11 mouse cellular contexts compared by ENCODE assay signal in the genomic region with DNA sequence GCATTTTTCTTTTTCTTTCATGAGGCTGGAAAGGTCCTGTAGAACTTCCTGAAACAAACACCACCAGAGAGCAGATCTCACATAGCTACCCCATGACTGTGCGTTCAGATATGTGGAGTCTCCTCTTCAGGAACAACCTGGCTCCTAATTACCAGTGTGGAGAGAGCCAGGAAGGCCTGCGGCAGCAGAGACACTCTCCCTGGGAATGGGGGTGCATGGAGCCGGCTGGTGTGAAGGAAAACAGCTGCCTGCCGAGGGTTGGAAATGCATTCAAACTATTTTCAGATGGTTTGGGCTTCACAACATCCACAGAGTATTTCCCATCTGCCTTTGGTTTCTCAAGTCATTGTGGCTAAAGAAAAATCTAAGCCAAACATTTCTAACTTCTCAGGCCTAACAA. TPM values are rescaled to one million over a fixed set of nuclear protein-coding genes. Genes with fewer than 3 reads are reported as not detected.
DNase-seq lines count a peak whose midpoint lies in the region; ATAC-seq and TF ChIP-seq lines count a peak whose summit lies in the region.
"Had no signal": no experiment of that assay in that cellular context is flagged by ENCODE, and none has a peak within 500 bp of the region (broad histone marks: within the 10 kb centered on the region; RNA-seq: fewer than 3 reads in every experiment).

No protein-coding gene starts in this region.

- WGBS in intestine, embryonic 15.5 days, result 40% methylated on average over 4 of the region's 4 CpGs
- WGBS in stomach, postnatal 0 days, result 33% methylated on average over 4 of the region's 4 CpGs
- 69% methylated on average over 4 of the region's 4 CpGs for WGBS in cerebellum, adult 2 months

- intact Hi-C loops in gastrocnemius, adult 2 months (cut with DNase I), result no loop called here

- no peaks in the 10 kb centered on the region for H3K4me1 ChIP-seq in intestine, embryonic 15.5 days (replicated peaks)
- H3K4me1 ChIP-seq in stomach, postnatal 0 days (replicated peaks; ENCODE audit: control insufficient read depth, insufficient read depth), result 0 out of 2 replicates have a peak, but pooled peaks cover 3% of the 10 kb centered on the region
- no peaks in the 10 kb centered on the region for H3K4me1 ChIP-seq in cerebellum, adult 2 months (ENCODE audit: control insufficient read depth, insufficient read depth, low read length)

- H3K4me3 ChIP-seq in gastrocnemius, adult 2 months, result no peak overlapping the region
- no peak overlapping the region for H3K4me3 ChIP-seq in intestine, embryonic 15.5 days (replicated peaks)
- no peak overlapping the region for H3K4me3 ChIP-seq in stomach, postnatal 0 days (ENCODE audit: low read depth, low read length)
- no peak overlapping the region for H3K4me3 ChIP-seq in cerebellum, adult 2 months (replicated peaks; ENCODE audit: insufficient read depth, low read depth, low read length)

- H3K4me2 ChIP-seq in intestine, embryonic 15.5 days (replicated peaks), result no peak overlapping the region
- H3K4me2 ChIP-seq in stomach, postnatal 0 days (replicated peaks; ENCODE audit: low read depth), result no peak overlapping the region
- H3K4me2 ChIP-seq: liver, embryonic 11.5 days had no signal

- peak; percentile 47 for DNase-seq in gastrocnemius, adult 2 months
- DNase-seq in gastrocnemius, adult 18-20 months (ENCODE audit: low spot score), result no peak
- DNase-seq in right cerebral cortex, postnatal 14 days, result peak; percentile 12
- DNase-seq in right cerebral cortex, postnatal 4 days, result no peak
- DNase-seq in stomach, postnatal 0 days (ENCODE audit: low spot score), result no peak
- DNase-seq in cerebellum, adult 2 months, result no peak
- DNase-seq in left cerebral cortex, adult 9 months (ENCODE audit: low spot score in 2 of 2), result no peak
- DNase-seq: midbrain, embryonic 14.5 days; spleen, adult 18-20 months had no signal

- no peak for TF ChIP-seq CTCF in gastrocnemius, adult 2 months (IDR thresholded peaks at IDR 0.05)
- no peak for TF ChIP-seq CTCF in stomach, postnatal 0 days (IDR thresholded peaks at IDR 0.05; ENCODE audit: low read depth)
- TF ChIP-seq CTCF in cerebellum, adult 2 months (IDR thresholded peaks at IDR 0.05; ENCODE audit: borderline replicate concordance, insufficient read depth, low read depth, low read length), result no peak

- no peak for TF ChIP-seq EP300 in stomach, postnatal 0 days (optimal IDR thresholded peaks at IDR 0.05)

- peak; percentile 34; the same call in 1 of the 2 replicates for ATAC-seq in intestine, embryonic 15.5 days
- ATAC-seq in stomach, postnatal 0 days (ENCODE audit: low FRiP score, low TSS enrichment), result peak; percentile 49; the same call in 1 of the 2 replicates

- H3K36me3 ChIP-seq in intestine, embryonic 15.5 days, result no peaks in the 10 kb centered on the region
- H3K36me3 ChIP-seq in stomach, postnatal 0 days (ENCODE audit: control insufficient read depth, insufficient read depth, low read length), result no peaks in the 10 kb centered on the region

- H3K27me3 ChIP-seq in intestine, embryonic 15.5 days (replicated peaks), result no peaks in the 10 kb centered on the region
- no peaks in the 10 kb centered on the region for H3K27me3 ChIP-seq in stomach, postnatal 0 days (ENCODE audit: control insufficient read depth, insufficient read depth, low read length)
- no peaks in the 10 kb centered on the region for H3K27me3 ChIP-seq in cerebellum, adult 2 months (ENCODE audit: control insufficient read depth, insufficient read depth, low read length)

- no peak for TF ChIP-seq POLR2A in cerebellum, adult 2 months (IDR thresholded peaks at IDR 0.05; ENCODE audit: borderline replicate concordance, insufficient read depth, low read length)

- H3K27ac ChIP-seq in gastrocnemius, adult 2 months, result peak overlapping the region; percentile 62
- H3K27ac ChIP-seq in intestine, embryonic 15.5 days, result peak overlapping the region; percentile 36; the same call in 1 of the 2 replicates
- H3K27ac ChIP-seq in stomach, postnatal 0 days (replicated peaks), result peak overlapping the region; percentile 45
- H3K27ac ChIP-seq in cerebellum, adult 2 months (ENCODE audit: insufficient read depth, low read length), result no peak overlapping the region

- no peaks in the 10 kb centered on the region for H3K9me3 ChIP-seq in intestine, embryonic 15.5 days
- H3K9me3 ChIP-seq in stomach, postnatal 0 days (ENCODE audit: control insufficient read depth, low read length), result no peaks in the 10 kb centered on the region

- H3K9ac ChIP-seq in intestine, embryonic 15.5 days, result no peak overlapping the region
- H3K9ac ChIP-seq in stomach, postnatal 0 days (ENCODE audit: low read length), result no peak overlapping the region

RNA-seq across cellular contexts. Expression of a gene that starts 10.4 kb away (rescaled TPM):
- 10 to 100 TPM in 1 of 2 experiments, 1 to 10 TPM in 1; 6.5 to 14.1 TPM for total RNA-seq in gastrocnemius, adult 2 months (2021)
- 10 to 100 TPM; 15.5 to 17.9 TPM for total RNA-seq in gastrocnemius, adult 18-20 months (2021)
- 16.5 and 18.5 TPM in 2 replicates for polyA plus RNA-seq in intestine, embryonic 15.5 days (2015; fragmentation: Nextera tagmentation; extraction: Ambion mirVana)
- polyA plus RNA-seq in stomach, postnatal 0 days (2015; fragmentation: Nextera tagmentation; extraction: Ambion mirVana), result 10.3 and 11.0 TPM in 2 replicates
- 3.8 and 4.0 TPM in 2 replicates for polyA plus RNA-seq in cerebellum, adult 2 months (2012; rRNA removed)

RNA-seq across cellular contexts. Expression of a gene that starts 53.8 kb away (rescaled TPM):
- total RNA-seq in gastrocnemius, adult 2 months (2021), result 10 to 100 TPM; 12.1 to 13.7 TPM
- total RNA-seq in gastrocnemius, adult 18-20 months (2021), result 10 to 100 TPM; 10.2 to 12.6 TPM
- 66.2 and 69.9 TPM in 2 replicates for polyA plus RNA-seq in intestine, embryonic 15.5 days (2015; fragmentation: Nextera tagmentation; extraction: Ambion mirVana)
- polyA plus RNA-seq in stomach, postnatal 0 days (2015; fragmentation: Nextera tagmentation; extraction: Ambion mirVana), result 32.3 and 33.1 TPM in 2 replicates
- polyA plus RNA-seq in cerebellum, adult 2 months (2012; rRNA removed), result 10.7 and 12.2 TPM in 2 replicates

Comparison
In these comparisons a context has a peak if more than half of its experiments do, and no peak if none do; other contexts are left out.
1. DNase-seq: peak in gastrocnemius, adult 2 months (single experiment) and right cerebral cortex, postnatal 14 days (single experiment); none in gastrocnemius, adult 18-20 months (single experiment), right cerebral cortex, postnatal 4 days (single experiment), stomach, postnatal 0 days (single experiment), cerebellum, adult 2 months (0 of 2) and left cerebral cortex, adult 9 months (0 of 2).